Mouse (Mus musculus): ENCODE results near the gene Bcor. TPM values are rescaled to one million over a fixed set of nuclear protein-coding genes. Genes with fewer than 3 reads are reported as not detected.

Gene Bcor
- 22.6 and 27.3 TPM in 2 replicates for total RNA-seq (2014; rRNA removed)
- 8.8 and 10.3 TPM in 2 replicates for polyA plus RNA-seq (2015; fragmentation: Nextera tagmentation; extraction: Ambion mirVana)

- WGBS: 10% methylated on average over 54 of the region's 56 CpGs
- ATAC-seq (peak; percentile 34), DNase-seq (ENCODE audit: low spot score) (no peak)
- Histone ChIP-seq H3K4me3 (ENCODE audit: low read length) (peak within 1 kb of the TSS; percentile 42), H3K36me3 (ENCODE audit: insufficient read depth, low read length) (no peaks in the 10 kb centered on the region), H3K27ac (peak within 1 kb of the TSS; percentile 60; the same call in 1 of the 2 replicates), H3K4me2 (ENCODE audit: low read depth, low read length) (peak within 1 kb of the TSS; percentile 64), H3K27me3 (ENCODE audit: insufficient read depth, low read length) (no peaks in the 10 kb centered on the region), H3K9me3 (ENCODE audit: low read length) (no peaks in the 10 kb centered on the region), H3K4me1 (ENCODE audit: insufficient read depth, low read length) (no peaks in the 10 kb centered on the region), H3K9ac (replicated peaks; ENCODE audit: low read length) (peak within 1 kb of the TSS; percentile 51)
- peak; percentile 9; the same call in 1 of the 2 replicates for TF ChIP-seq CTCF (IDR thresholded peaks at IDR 0.05; ENCODE audit: low read depth)
Measured at GRCm38 (mm10) chrX:12159981-12160656, at the start of gene Bcor. Gene Bcor (minus strand): TSS chrX:12160355.

GRCm38 (mm10) chrX:12202951-12203350, 42.8 kb upstream of the Bcor start:
- ATAC-seq: no peak
- Histone ChIP-seq H3K27me3 (ENCODE audit: insufficient read depth, low read length) (no peaks in the 10 kb centered on the region), H3K4me3 (ENCODE audit: low read length) (no peak overlapping the region), H3K36me3 (ENCODE audit: insufficient read depth, low read length) (no peaks in the 10 kb centered on the region), H3K27ac (no peak overlapping the region), H3K9ac (replicated peaks; ENCODE audit: low read length) (no peak overlapping the region), H3K4me2 (ENCODE audit: low read depth, low read length) (no peak overlapping the region), H3K4me1 (ENCODE audit: insufficient read depth, low read length) (no peaks in the 10 kb centered on the region), H3K9me3 (ENCODE audit: low read length) (no peaks in the 10 kb centered on the region)
- 86% methylated on average over 3 of the region's 3 CpGs for WGBS
- no peak for TF ChIP-seq CTCF (IDR thresholded peaks at IDR 0.05; ENCODE audit: low read depth)
- DNase-seq (ENCODE audit: low spot score): no peak

- ATAC-seq: no peak
- Histone ChIP-seq H3K4me1 (ENCODE audit: insufficient read depth, low read length) (no peaks in the 10 kb centered on the region), H3K27ac (no peak overlapping the region), H3K27me3 (ENCODE audit: insufficient read depth, low read length) (no peaks in the 10 kb centered on the region), H3K9ac (replicated peaks; ENCODE audit: low read length) (no peak overlapping the region), H3K36me3 (ENCODE audit: insufficient read depth, low read length) (no peaks in the 10 kb centered on the region), H3K4me2 (ENCODE audit: low read depth, low read length) (no peak overlapping the region), H3K4me3 (ENCODE audit: low read length) (no peak overlapping the region), H3K9me3 (ENCODE audit: low read length) (no peaks in the 10 kb centered on the region)
- no peak for TF ChIP-seq CTCF (IDR thresholded peaks at IDR 0.05; ENCODE audit: low read depth)
- 93% methylated on average over 3 of the region's 3 CpGs for WGBS
- DNase-seq (ENCODE audit: low spot score): no peak
Measured at GRCm38 (mm10) chrX:12201111-12201510, 41.0 kb upstream of the Bcor start.

GRCm38 (mm10) chrX:12195234-12195919, 35.2 kb upstream of the Bcor start:
- Histone ChIP-seq H3K27me3 (ENCODE audit: insufficient read depth, low read length) (no peaks in the 10 kb centered on the region), H3K27ac (no peak overlapping the region), H3K4me2 (ENCODE audit: low read depth, low read length) (no peak overlapping the region), H3K9me3 (ENCODE audit: low read length) (no peaks in the 10 kb centered on the region), H3K9ac (replicated peaks; ENCODE audit: low read length) (no peak overlapping the region), H3K4me3 (ENCODE audit: low read length) (no peak overlapping the region), H3K4me1 (ENCODE audit: insufficient read depth, low read length) (no peaks in the 10 kb centered on the region), H3K36me3 (ENCODE audit: insufficient read depth, low read length) (no peaks in the 10 kb centered on the region)
- DNase-seq (ENCODE audit: low spot score) (peak; percentile 6), ATAC-seq (no peak)
- 67% methylated on average over 11 of the region's 11 CpGs for WGBS
- TF ChIP-seq CTCF (IDR thresholded peaks at IDR 0.05; ENCODE audit: low read depth): no peak

- ATAC-seq (no peak), DNase-seq (ENCODE audit: low spot score) (no peak)
- H3K27ac ChIP-seq: no peak overlapping the region
- WGBS: 67% methylated on average over 2 of the region's 2 CpGs
- H3K4me3 ChIP-seq (ENCODE audit: low read length): no peak overlapping the region
- H3K9ac ChIP-seq (replicated peaks; ENCODE audit: low read length): no peak overlapping the region
- no peaks in the 10 kb centered on the region for H3K27me3 ChIP-seq (ENCODE audit: insufficient read depth, low read length)
- no peak overlapping the region for H3K4me2 ChIP-seq (ENCODE audit: low read depth, low read length)
- H3K4me1 ChIP-seq (ENCODE audit: insufficient read depth, low read length): no peaks in the 10 kb centered on the region
- no peaks in the 10 kb centered on the region for H3K9me3 ChIP-seq (ENCODE audit: low read length)
- no peak for TF ChIP-seq CTCF (IDR thresholded peaks at IDR 0.05; ENCODE audit: low read depth)
- H3K36me3 ChIP-seq (ENCODE audit: insufficient read depth, low read length): no peaks in the 10 kb centered on the region
Measured at GRCm38 (mm10) chrX:12192343-12192742, 32.2 kb upstream of the Bcor start.

GRCm38 (mm10) chrX:12189511-12189910, 29.4 kb upstream of the Bcor start:
- H3K9me3 ChIP-seq (ENCODE audit: low read length): no peaks in the 10 kb centered on the region
- ATAC-seq (no peak), DNase-seq (ENCODE audit: low spot score) (no peak)
- H3K4me2 ChIP-seq (ENCODE audit: low read depth, low read length): no peak overlapping the region
- H3K36me3 ChIP-seq (ENCODE audit: insufficient read depth, low read length): no peaks in the 10 kb centered on the region
- no peaks in the 10 kb centered on the region for H3K4me1 ChIP-seq (ENCODE audit: insufficient read depth, low read length)
- H3K9ac ChIP-seq (replicated peaks; ENCODE audit: low read length): no peak overlapping the region
- no peaks in the 10 kb centered on the region for H3K27me3 ChIP-seq (ENCODE audit: insufficient read depth, low read length)
- no peak overlapping the region for H3K4me3 ChIP-seq (ENCODE audit: low read length)
- WGBS: 81% methylated on average over 4 of the region's 4 CpGs
- no peak overlapping the region for H3K27ac ChIP-seq
- no peak for TF ChIP-seq CTCF (IDR thresholded peaks at IDR 0.05; ENCODE audit: low read depth)

All from hindbrain, postnatal 0 days (tissue).